Mouse (Mus musculus) kidney, adult 9 months (tissue): ENCODE data around the gene Atp2b2.

ENCODE experiments used
- DNase-seq: peaks from one replicate; pipeline ENCODE4 v3.0.0; 2022

Gene Atp2b2

GRCm38 (mm10) chr6:114003796-114004195 is 38.6 kb downstream of the Atp2b2 start:
- no peak for DNase-seq

- DNase-seq: no peak
Measured at GRCm38 (mm10) chr6:114000928-114001327, 41.5 kb downstream of the Atp2b2 start.

DNA sequence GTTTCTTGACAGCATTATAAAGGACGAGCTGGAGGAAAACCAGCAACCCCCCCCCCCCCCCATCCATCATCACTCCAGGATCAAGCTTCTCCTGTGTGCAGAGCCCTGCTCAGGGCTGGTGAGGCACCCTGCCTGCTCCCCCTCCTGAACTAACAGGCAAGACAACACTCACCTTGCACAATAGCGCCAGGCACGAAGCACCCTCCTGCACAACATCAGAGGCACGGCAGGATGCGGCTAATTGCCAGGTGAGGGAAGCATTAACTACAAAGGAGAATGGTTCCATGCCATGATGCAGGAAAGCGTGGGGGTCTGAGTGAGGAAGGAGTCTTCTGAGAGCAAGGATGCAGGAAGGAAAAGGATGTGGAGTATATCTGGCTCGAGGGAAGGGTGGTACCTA is 42.1 kb downstream of the Atp2b2 start:
- no peak for DNase-seq

DNA sequence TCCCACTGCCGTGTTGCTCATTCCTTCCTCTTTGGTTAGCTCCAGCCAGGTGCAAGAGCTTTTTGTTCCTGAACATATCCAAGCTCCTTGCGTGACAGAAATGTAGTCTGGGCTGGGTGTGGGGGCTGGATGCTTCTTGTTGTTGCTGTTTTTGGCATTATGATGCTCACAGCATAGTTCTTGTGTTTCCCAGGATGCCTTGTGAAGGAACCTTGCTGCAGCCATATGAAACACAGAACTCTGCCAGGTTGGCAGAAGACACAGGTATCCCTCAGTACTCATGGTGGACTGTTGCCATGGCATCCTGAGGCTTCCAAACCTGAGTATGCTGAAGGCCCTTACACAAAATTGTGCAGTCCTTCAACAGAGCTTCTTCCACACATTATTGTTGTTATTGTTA is 44.0 kb downstream of the Atp2b2 start:
- no peak for DNase-seq

GRCm38 (mm10) chr6:113994176-113994575 is 48.2 kb downstream of the Atp2b2 start:
- DNase-seq: no peak

DNA sequence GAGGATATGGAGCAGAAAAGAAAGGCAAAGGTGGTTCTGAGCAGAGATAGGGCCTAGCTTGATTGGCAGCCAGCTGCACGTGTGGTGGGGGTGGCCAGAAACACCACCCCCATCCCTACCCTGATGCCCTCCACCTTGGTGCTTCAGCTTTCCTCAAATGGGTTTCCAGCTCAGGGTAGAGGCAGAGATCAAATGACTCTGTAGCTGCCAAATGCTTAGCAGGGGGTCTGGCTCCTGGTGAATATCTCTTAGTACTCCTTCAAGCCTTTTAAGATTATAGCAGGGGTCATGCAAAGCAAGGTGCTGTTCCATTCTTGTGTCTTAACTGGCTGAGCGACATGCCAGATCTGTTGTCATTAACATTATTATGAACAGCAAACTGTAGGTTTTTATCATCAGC is 50.3 kb downstream of the Atp2b2 start:
- no peak for DNase-seq

GRCm38 (mm10) chr6:113991482-113991881 is 50.9 kb downstream of the Atp2b2 start:
- DNase-seq: peak; percentile 68

DNA sequence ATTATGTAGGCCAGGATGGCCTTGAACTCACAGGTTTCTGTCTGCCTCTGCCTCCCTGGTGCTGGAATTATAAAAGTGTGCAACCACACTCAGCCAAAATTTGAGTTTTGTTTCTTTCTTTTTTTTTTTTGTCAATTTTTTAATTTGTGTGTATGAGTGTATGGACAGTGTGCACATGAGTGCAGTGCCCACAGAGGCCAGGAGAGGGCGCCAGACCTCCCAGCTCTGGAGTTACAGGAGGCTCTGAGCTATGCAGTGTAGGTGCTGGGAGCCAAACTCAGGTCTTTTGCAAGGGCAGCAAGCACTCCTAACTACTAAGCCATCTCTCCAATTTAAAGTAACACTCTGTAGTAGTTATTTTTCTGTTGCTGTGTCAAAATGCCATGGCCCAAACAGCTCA is 52.4 kb downstream of the Atp2b2 start:
- no peak for DNase-seq

DNA sequence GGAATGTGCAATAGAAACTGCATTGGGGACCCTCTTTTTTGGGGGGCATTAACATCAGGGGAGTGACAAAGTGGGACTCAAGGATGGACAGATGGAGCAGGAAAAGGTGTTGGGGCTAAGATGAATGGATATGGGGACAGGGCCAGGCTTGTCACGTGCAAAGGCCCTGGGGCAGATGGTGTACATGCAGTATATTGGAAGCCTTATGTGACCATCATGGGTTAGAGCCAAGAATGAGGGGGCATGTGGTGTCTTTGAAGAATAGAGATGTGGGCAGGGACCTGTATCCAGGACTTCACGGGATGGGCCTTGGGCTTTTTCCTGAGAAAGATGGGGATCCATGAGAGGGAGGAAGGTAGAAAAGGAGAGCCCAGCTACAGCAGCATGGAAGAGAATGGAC is 53.9 kb downstream of the Atp2b2 start:
- DNase-seq: no peak

DNA sequence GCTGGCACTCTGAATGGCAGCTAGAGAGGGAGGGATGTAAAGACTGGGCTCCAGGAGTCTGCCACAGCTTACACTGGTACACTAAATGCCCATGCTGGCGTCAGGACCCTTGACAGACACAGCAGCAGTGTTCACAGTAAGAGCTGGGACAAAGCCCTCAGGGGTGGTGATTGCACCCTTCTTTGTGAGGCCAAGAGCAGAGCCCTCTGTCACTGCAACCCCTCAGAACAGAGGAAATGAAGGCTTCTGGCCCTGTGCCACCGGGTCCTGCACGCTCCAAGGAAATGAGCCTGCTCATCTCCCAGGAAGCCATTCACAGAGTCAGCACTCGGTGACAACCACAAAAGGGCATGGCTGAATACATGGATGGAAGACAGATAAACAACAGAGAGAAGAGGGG is 55.7 kb downstream of the Atp2b2 start:
- no peak for DNase-seq

DNA sequence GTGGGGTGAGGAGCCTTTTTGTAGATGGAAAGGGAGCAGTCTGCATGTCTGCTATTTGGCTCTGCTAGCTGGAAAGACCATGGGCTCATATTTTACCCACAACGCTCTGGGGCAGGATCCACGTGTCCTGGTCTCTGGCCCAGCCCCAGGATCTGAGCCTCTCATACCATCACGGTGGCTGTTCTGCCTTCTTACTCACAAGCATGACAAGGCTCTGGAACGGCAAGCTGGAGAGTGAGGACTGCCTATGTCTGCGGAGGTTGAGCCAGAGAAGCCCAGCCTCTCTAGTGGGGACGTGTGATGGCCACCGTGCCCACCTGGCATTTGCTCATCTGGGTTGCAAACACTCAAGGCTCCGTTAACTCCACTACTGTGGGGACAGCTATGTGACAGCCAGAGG is 63.7 kb downstream of the Atp2b2 start:
- no peak for DNase-seq

DNA sequence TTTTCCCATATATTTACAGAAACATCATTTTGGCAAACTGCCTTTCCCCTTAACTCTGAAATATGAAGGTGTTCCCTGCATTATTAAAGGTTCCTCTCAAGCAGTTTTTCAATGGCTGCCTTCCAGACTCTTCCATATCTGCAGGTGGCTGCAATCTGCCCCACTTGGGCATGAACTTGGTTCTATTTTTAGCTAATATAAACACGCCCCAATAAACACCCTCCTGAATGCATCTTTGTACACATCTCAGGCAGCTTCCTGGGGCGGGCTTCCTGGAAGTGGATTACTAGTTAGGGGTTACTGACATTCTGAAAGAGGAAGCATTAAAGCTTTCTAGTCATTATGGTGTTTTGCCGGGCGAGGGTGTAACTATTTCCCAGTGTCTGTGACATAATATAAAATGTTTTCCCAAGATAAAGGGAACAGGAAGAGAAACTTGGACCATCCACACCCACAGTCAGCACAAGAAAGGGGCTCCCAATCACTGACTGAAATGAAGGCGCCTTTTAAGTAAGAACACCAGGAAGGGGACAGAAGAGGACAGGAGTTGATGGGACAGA is 64.2 kb downstream of the Atp2b2 start:
- no peak for DNase-seq

DNA sequence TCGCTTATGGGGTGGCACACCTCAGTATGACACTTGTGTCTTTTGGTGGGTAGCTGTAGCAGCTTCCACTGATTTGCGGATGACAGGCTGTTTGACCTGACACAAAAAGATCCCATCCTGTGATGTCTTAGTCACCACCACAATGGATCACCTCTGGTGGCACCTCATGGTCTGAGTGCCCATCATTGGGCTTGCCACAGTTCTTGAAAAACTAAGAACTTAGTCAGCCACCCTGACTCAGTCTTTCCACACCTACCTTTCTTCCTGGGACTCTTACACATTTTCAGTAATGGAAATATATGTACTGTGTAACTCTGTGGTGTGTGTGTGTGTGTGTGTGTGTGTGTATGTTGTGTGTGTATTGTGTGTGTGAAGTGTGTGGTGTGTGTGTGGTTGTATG is 71.5 kb downstream of the Atp2b2 start:
- no peak for DNase-seq

DNA sequence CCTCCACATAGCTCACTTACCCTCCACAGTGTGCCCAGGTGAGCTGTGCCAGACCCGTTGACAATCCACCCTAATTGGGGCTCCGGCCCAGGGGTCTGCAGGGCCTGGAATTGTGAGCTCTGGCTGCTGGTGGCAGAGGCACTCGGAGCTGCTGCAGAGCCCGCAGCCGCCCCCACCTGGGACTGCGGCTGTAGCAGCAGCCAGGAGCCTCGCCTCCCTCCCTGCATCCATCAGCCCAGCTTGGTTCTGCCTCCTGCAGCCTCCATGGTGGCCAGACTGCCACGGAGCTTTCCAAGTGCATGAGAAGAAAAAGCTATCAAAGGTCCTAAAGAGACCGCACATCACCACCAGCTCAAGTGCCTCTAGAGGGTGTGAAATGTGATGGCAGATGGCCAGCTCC is 71.9 kb downstream of the Atp2b2 start:
- DNase-seq: no peak

DNA sequence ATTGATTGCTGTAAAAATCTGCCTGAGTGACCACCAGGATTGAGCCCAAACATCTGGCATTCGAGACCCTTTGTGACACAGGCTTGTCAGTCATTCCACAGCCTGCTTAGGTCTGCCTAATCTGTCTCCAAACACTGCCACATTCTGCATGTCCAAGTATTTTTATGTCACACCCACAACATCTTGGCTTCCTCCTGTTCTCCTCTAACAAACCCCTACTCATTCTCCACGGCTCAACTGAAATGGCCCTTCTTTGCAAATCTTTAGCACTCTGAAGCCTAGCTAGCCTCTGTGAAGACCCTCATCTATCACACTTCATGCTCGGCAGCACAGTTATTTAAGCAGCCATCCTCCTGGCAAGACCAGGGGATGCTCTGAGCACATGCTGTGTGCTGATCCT is 72.7 kb downstream of the Atp2b2 start:
- no peak for DNase-seq

DNA sequence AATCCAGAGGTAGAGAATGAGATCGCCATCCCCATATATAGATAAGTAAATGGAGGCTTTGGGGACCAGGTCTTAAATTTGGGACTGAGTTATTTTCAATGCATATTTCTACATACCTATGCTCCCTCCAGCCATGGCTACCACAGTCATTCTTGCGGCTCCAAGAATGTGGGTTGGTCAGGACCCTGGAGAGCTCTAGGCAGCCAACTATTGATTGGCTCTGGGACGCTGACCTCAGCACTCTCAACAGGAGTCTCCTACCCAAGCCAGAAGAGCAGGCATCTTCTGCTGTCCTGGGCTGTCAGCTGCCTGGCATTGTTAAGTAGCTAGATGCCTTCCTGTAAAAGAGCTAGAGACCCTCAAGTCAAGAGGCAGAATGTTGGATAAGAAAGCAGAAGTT is 79.6 kb downstream of the Atp2b2 start:
- peak; percentile 9 for DNase-seq

DNA sequence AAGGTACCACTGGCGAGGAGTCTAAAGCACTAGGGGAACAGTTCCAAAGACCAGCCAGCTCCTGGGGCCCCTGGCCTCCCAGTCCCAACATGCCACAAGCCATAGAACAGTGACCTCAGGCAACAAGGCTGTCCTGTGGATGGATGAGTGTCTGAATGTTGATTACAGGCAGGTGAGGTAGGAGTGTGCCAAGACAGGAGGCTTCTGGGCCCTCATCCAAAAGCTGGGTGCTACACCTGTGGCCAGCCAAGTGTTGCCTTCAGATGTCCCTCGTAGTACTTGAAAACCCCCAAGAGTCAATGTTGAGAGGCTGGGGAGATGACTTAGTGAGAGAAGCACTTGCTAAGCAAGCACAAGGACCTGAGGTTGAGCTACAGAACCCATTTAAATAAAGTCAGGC is 80.8 kb downstream of the Atp2b2 start:
- DNase-seq: no peak

- DNase-seq: no peak
Measured at GRCm38 (mm10) chr6:113959336-113959735, 83.1 kb downstream of the Atp2b2 start.

- DNase-seq: no peak
Measured at GRCm38 (mm10) chr6:113958714-113959113, 83.7 kb downstream of the Atp2b2 start.

DNA sequence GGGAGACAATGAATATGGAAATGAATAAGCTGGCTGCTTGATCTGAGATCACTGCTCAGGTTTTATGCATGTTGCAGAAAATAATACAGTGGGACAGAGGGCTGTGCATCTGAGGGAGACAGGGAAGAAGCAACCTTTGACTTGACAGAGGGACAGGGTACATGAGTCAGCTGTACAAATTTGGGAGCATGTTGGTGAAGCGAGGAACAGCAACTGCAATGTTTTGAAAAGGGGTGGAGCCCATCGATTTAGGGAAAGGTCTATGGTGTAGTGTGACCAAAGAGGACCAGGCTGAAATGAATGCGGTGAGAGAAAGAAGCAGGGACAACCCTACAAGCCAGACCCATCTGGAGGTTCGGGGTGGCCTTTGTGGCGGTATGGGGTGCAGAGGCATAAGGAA is 84.4 kb downstream of the Atp2b2 start:
- no peak for DNase-seq

- DNase-seq: no peak
Measured at GRCm38 (mm10) chr6:113957232-113957940, 85.0 kb downstream of the Atp2b2 start.

DNA sequence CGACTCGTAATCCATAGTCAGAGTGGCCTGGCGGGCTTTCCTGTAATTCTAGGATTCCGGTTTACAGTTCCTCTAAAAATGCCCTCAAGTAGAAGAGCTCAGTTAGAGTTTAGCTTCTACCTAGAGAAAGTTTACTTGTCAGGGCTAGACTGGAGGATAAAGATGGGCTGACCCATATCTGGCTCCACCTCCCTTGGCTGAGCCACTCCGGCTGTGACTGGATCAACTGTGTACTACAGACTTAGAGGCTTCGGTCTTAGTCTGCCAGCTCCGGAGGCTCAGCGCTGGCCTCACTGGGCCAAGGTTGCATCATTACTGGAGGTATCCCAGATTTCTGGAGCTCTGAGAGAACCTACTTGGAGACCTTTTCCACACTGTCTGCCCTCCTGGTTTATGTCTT is 94.9 kb downstream of the Atp2b2 start:
- no peak for DNase-seq

DNA sequence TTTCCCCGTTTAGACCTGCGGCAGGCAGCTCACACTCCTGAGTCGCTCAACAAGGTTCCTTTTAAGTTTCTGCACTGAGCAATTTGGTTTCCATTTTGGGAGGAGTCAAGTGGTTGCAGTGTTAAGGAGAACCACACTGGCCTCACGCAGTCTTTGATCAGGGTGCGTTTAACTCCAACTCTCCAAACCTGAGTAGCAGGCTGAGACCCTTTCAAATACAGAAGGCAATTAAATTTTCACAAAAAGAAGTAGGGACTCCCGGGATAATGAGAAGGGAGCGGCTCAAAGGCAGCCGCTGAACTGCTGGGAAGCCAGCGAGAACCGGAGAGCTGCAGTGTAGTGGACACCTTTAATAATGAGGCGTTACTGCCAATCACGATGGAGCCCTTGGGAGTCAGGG is 100.1 kb downstream of the Atp2b2 start:
- no peak for DNase-seq

- no peak for DNase-seq
Measured at GRCm38 (mm10) chr6:113941324-113941723, 101.1 kb downstream of the Atp2b2 start.

- DNase-seq: no peak
Measured at GRCm38 (mm10) chr6:113939442-113939841, 103.0 kb downstream of the Atp2b2 start.
